Mouse (Mus musculus) brain, embryonic 18.5 days (tissue): ENCODE results near the gene Ube2m.
A peak's percentile ranks its signal among the peaks of the same experiment; 100 is the strongest.
"Not testable (repeated sequence)": the region's sequence is repeated elsewhere in the genome, so short reads cannot be mapped to it uniquely, and the experiment has no call there.

ENCODE experiments used
- DNase-seq: peaks from one replicate; pipeline ENCODE4 v3.0.0-alpha.2; 2012; ENCODE audit warnings: low read depth, low spot score

The Ube2m gene

DNA sequence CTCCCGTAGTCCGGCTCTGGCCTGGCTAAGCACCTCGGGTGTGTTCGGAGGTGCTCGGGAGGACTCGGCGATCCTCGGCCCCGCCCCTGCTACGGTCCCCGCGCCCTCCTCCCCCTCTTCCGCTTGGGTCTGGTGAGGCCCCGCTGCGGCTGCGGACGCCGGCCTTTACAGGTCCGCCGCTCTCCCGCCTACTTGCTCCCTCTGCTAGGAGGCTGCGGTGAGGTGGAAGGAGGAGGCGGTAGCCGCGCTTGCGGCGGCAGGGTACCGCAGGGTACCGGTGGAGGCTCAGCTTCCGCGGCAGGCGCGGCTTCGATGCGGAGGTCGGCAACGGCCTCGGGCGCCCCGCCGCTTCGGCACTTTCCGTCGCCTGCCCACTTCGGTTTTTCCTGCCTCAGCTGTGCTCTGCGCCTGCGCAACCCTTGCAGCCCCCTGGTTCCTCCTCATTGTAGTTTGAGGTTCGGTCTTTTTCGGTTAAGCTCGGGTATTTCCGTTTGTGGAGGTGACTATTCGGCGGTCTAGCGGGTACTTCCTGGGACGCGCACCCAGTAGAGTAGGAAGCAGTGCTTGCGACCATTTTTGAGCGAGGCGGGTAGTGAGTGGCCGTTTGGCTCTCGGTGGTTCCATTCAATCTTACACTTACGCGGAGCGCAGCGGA lies at the start of gene Ube2m:
TSS of gene Ube2m (minus strand) at position 375 of the 655 bp plus-strand sequence.
- DNase-seq, result peak; percentile 98

DNA sequence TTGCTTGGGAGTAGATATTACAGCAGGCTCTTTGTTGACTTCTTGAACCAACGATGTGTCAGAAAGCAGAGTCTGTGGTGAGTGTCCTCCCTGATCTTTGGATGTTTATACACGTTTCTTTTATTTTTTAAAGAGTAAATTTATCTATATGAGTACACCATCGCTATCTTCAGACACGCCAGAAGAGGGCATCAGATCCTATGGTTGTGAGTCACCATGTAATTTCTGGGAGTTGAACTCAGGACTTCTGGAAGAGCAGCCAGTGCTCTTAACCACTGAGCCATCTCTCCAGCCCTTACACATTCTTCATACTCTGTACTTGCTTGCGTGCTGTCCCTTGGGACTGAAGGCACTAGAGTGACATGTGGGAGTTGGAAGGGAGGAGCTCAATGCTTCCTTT lies 34.2 kb upstream of the Ube2m start:
- DNase-seq, result no peak

DNA sequence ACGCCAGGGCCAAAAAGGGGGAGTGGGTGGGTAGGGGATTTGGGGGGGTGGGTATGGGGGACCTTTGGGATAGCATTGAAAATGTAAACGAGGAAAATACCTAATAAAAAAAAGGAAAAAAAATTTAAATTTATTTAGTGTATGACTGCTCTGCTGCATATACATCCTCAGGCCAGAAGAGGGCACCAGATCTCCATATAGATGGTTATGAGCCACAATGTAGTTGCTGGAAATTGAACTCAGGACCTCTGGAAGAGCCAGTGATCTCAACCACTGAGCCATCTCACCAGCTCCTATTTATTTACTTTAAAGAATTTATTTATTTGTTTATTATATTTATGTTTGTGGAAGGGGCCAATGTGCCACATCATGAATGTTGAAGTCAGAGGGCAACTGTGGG lies 25.3 kb upstream of the Ube2m start:
- not testable (repeated sequence) for DNase-seq

DNA sequence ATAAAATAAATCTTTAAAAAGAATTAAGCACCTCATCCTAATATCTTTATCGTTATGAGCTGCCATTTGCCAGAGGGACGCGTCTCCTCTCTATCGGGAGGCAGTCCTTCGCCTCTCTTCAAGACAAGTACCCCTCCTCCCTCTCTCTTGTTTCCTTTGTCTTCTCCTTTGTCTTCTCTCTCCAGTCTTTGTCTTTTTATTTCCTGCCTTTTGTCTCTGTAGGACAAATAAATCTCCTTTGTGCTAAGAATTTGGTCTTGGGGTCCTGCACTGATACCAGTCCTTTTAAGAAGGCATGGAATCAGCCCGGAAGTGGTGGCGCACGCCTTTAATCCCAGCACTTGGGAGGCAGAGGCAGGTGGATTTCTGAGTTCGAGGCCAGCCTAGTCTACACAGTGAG lies 21.5 kb upstream of the Ube2m start:
- DNase-seq, result no peak

DNA sequence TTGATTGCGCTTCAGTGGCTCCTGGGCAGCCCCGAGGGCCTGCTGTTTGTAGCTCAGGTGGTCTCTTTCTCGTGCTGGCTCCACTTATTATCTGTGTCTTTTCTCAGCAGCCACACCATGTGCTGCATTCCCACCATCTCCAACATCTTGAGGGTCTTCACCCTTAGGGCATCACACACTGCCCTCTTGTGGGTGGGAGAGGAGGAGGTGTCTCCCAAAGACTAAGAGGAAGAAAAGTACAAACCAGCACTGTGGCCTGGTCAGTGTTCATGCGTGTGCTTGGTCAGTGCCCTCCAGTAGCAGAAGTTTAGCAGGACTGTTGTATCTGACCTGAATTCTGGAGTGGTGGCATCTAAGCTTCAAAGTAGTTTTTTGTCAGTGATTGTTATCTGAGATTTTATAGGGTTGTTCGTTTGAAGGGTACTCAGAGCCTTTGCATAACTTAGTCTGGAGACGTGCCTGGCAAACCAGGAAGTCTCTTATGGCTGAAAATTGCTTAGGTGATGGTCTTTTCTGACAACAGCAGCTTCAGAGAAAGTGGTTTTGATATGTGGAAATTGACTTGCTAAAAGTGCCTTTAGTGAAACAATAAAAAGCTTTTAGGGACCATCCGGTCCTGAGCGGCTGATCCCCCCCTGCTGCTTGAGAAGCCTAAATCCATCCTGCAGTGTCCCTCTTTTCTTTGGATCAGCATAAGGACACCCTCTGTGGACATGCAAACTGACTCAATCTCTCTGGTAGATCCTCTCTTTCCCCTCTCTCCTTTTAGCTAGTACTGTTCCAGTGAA lies 19.0 kb upstream of the Ube2m start:
- DNase-seq, result no peak

DNA sequence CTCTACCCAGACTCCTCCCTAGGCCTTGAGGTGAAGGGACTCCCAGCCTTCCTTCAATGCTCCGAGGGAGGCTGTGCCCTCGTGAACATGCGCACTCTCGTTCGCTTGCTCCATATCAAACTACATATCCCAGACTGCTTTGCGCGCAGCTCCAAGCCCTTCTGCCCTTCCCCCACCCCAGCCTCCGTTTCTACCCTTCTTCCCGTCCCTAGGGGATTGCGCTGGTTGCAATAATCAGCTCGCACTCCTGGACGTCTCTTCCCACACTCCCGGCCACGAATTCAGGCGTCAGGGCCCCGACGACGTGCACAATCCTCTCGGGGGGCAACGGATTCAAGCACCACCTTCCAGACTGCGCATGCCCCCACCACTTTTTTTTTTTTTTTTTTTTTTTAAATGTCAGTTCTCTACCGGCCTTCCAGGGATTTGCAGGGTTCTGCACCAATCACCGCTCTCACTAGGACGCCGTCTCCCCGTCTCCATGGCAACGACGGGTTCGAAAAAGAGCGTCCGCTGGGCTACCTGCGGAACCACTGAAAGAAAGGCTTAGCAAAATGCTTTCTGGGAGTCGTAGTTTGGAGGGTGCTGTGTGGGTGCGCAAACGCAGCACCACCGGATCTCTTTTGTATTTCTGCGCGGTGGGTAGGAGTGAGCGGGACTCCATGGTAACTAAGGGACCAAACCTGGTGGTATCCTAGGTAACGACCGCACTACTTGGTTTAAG lies 16.4 kb upstream of the Ube2m start, which contains the start of gene Mzf1:
TSS of gene Mzf1 (minus strand) at position 478 of the 724 bp plus-strand sequence.
- peak; percentile 99 for DNase-seq

DNA sequence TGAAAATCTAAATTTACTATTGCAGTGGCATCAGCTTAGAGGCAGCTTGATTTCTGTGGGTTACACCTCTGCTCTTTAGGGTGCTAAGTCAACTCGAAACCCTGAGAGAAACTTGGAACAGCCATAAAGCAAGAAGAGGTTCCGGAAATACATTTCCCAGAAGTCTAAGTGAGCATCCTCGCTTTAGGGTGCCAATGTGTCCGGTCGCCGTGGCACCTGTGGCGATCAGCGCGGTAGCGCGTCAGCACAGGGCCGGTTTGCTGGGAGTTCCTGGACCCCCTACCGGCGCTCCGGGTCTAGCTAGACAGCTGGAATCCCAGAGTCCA lies 15.8 kb upstream of the Ube2m start:
- no peak for DNase-seq

DNA sequence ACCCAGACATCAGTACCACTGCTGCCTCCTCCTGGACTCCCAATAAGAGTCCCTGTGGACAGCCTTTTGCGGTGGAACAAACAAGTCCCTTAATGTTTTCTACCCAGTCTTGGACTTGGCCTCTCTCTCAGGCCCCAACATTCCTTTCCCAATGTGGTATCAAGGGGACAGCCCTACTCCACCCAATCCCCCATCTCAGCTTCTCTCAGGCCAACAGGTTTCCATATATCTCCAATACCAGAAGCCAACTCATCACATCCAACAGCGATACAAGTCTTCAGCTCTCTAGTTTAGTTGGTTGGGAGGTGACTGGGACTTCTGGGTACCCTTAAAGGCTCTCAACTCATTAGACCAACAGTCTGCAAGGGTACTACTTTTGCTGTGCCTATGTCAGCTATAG lies 15.4 kb upstream of the Ube2m start:
- no peak for DNase-seq

DNA sequence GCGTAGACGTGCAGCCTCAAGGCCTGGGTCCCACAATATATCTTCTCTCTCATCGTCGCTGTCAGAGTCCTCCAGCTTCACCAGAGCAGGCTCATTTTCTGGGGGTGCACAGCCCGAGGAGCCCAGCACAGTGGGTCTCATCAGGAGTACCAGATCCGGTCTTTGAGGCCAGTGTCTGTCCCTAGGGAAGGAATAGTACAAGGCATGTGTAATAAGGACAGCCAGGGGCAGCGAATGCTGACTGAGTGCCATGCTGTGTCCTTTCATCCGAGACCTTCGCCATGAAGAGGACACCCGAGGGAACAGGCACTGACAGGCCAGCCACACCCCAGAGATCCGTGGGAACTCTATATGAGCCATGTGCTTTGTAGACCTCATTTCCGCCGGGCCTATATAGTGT lies 14.9 kb upstream of the Ube2m start:
- no peak for DNase-seq

DNA sequence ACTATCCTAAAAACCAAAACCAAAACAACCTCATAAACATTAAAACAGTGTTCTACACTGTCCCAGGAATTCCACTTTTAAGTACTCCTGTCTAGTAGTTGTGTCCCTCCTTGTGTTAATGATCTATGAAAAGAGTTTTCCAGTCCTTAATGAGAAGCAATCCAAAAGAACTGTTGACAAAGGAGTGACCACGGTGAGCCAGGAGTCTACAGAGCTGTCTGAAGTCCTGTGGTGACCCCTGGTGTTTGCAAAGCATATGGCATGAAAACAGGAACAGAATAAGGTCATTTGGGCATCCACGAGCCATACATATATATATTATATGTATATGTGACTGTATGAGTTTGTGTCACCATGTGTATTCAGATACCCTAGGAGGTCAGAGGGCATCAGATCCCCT lies 8.0 kb upstream of the Ube2m start:
- no peak for DNase-seq

DNA sequence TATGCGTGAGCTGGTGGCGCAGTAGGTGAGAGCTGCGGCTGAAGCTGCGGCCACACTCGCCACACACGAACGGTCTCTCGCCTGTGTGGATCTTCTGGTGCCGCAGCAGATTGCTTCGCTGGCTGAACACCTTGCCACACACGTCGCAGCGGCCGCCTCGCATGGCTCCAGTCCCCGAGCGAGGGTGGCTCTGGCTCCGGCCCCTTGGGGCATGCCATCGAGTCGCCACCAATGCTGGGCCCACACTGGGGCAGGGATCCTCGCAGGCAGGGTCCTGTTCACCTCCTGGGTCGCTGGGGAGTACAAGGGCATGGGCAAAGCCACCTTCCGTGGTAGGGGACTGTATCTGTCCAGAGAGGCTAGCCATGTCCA lies 6.2 kb upstream of the Ube2m start:
- no peak for DNase-seq

DNA sequence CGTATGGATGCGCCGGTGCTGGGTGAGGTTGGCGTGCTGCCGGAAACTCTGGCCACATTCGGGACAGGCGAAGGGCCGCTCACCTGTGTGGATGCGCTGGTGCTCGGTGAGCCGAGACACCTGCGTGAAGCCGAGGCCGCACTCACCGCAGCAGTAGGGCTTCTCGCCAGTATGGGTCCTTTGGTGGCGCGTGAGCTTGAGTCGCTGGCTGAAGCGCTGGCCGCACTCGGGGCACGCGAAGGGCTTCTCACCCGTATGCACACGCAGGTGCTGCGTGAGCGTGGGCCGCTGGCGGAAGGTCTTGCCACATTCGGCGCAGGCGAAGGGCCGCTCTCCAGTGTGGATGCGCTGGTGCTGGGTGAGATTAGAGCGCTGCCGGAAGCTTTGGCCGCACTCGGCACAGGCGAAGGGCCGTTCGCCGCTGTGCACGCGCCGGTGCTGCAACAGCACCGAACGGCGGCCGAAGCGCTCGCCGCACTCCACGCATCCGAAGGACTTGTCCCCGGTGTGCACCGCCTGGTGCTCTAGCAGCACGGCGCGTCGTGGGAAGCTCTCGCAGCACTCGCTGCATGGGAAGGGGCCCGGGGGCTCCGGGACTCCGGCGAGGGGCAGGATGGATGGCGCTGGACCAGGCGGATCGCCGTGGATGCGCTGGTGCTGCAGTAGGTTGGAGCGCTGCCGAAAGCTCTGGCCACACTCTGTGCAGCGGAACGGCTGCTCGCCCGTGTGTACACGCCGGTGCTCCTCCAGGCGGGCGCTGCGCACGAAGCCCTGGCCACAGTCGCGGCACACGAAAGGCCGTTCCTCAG lies 5.6 kb upstream of the Ube2m start:
- no peak for DNase-seq

DNA sequence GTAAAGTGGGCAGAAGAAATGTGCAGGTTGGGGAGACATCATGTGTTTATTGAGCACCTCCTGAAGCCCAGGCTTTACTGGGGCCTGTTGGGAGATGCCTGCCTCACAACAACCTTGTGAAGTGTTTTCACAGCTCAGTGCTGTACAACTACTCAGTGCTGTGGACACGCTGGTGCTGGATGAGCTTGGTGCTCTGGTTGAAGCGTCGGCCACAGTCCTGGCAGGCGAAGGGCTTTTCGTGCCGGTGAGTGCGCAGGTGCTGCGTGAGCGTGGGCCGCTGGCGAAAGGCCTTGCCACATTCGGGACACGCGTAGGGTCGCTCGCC lies 5.0 kb upstream of the Ube2m start:
- no peak for DNase-seq

DNA sequence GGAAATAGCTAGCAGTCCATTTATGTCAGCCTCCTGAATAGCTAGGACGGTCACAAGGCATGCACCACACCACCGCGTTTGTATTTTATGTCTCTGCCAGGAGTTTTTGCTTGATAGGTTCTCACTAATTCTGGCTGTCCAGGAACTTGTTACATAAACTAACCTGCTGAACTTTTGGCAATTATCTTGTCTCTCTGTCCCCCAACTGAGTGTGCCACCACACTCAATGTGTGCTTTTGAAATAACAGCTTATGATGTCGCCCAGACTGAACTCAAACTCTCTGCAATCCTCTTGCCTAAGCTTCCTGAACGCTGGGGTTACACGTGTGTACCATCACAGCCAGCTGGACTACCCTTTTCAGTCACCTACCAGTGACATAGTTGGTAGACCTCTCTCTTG lies 4.4 kb upstream of the Ube2m start:
- no peak for DNase-seq

DNA sequence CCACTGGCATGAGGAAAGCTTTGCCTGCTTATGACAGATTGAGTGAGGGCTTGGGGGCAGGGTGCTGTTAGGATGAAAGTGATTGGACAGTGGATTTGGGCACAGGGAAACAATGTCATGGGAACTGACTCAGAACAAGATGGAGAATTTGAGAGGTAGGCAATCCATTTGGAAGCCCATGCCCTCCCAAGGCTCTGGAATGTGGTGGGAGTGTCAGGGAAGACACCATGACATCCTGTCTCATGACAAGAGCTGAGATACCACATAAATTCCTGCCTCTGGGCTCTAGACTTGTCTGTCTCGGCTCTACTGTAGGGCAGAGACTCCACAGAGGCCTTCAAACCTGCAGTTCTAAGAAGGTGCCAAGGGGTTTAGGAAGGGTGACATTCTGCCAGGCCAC lies 3.2 kb upstream of the Ube2m start:
- DNase-seq, result no peak

DNA sequence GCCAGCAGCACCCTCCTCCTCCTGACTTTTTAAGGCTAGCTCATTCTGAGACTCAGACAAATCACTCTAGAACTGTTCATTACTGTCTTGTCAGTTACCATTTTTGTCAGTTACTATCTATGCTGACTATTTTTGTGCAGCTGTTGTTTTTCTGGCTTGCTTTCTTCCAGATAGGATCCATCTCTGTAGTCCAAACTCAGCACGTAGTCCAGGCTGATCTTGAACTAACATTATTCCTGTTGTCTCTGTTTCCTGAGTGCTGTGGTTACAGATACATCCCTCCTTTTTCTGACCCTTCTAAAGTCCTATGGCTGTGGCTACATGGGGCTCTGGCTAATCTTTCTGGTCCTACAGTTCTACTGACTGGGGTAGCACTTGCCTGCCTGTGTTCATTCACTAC lies 1.1 kb upstream of the Ube2m start:
- no peak for DNase-seq

DNA sequence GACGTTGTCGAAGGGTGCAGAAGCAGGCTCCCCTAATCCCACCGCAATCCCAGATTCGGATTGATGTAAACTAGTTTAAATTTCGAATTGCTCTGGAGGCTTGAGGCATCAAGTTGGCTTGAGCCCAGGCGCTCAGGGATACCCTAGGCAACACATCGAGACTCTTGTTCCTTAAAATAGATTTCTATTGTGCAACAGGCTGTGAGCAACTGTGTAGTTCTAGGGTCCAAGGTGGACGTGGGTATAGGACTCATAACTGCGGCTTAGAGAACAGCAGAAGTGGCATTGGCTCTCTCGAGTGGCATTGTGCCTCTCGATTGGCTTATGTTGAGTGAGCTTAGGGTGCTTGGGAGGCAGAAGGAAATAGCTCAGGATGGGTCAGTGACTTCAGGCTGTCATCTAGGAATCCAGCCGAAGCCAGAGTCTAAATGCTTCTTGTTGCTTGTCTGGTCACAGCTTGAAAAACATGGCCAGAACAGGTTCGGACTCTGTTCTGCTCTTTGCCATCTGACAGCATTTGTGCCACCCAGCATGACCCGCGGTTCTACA lies 620 bp upstream of the Ube2m start:
- no peak for DNase-seq

DNA sequence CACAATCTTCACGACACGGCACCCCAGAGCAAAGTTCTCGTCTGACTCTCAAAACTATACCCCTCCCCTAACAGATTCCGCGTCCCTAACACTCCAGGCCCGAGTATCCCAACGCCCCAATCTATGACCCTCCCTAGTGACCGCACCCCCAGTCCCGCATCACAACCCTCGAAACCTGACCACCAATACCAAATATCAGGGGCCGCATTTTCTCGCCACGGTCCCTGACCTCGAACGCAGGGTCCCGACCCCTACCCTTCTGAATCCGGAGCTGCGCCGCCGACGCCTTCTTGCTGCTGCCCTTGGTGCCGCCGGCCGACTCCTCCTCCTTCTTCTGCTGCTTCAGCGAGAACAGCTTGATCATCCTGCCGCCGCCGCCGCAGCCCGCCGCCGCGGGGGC lies 709 bp downstream of the Ube2m start:
- DNase-seq, result no peak

DNA sequence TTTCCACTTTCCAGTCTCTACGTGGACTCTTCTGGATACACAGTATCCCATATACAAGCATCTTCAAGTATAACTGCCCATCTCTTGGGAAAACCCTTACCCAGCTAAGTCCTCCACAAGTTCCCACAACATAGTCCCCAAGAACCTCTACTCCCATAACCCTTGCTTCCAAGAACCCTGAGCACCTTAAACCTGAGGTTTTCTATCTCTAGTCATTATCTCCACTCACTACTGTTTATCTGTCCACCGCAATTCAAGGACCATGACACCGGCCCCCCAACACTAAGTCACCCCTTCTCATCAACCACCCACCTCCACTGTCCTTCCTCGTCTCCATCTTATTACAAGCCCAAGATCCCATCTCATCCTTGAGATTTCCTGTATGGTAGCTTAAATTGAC lies 1.3 kb downstream of the Ube2m start:
- DNase-seq, result no peak

DNA sequence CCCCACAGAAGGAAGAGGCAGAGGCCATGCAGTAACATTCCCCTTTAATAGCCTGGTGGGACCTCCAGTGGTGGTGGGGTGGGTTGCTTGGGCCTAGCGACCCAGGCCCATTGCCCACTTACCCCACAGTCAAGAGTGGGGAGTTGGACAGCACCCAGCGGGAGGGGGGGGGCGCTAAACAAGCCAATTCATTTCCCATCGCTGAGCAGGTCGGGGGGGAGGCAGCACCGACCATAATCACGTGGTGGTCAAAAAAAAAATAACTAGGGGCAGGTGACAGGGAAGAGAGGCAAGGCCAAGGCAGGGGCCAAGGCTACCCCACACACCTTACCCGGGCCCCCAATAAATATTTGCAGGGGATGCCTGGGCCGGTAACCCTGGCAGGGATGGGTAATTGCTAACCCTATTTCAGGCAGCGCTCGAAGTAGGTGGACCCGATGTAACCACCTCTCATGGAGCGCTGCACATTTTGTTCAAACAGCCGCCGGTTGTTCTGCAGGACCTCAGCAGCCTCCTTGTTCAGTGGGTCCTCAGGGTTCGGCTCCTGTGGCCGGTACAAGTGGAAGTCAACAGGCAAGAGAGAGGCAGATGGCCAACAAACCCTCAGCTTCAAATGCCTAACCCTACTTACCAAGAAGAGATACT lies 2.7 kb downstream of the Ube2m start:
- no peak for DNase-seq
